Mouse (Mus musculus): ENCODE data around the gene Plppr3.

DNA sequence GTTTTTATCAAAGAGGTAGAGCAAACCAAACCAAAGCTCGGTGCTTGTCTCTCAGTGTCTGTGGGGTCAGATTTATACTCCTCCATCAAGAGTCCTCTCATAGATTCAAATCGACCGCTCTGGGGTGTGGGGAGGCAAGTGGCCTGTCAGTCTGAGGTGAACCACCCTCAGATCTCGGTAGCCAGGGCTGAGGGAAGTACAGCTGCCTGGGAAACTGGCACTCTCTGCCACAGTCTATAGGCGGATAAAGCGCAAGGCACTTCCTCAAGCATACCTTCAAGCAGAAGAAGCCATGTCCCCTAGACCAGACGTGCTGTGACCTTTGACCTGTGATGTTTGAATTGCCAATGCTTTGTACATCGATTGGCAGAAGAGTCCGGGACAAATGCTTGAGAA lies 41.6 kb downstream of the Plppr3 start:
- no peak for TF ChIP-seq CTCF (IDR thresholded peaks at IDR 0.05; ENCODE audit: control insufficient read depth, insufficient read depth, insufficient read length)
- no peak for TF ChIP-seq MAX (IDR thresholded peaks at IDR 0.05)
- no peak for TF ChIP-seq CEBPB (IDR thresholded peaks at IDR 0.05; ENCODE audit: low read depth)

Measured in C2C12 (cell line).